Mouse (Mus musculus): ENCODE measurements at regions not wholly inside any gene's neighbourhood (a gene's known extent, or its start where the extent isn't known, plus 50 kb on each side); places are given as distances from the start of the nearest gene placed in this dataset.

GRCm38 (mm10) chr2:128312659-128313581, 187.1 kb downstream of the Bcl2l11 start:
- peaks cover 20% of the 10 kb centered on the region for H3K4me1 ChIP-seq
- peaks cover 37% of the 10 kb centered on the region for H3K27me3 ChIP-seq
- H3K27ac ChIP-seq, result no peak overlapping the region
- H3K4me2 ChIP-seq, result peak overlapping the region; percentile 43
- 0 out of 2 replicates have a peak, but pooled peaks have one; percentile 57 for ATAC-seq (ENCODE audit: low FRiP score)
- H3K9me3 ChIP-seq, result no peaks in the 10 kb centered on the region
- WGBS, result 59% methylated on average over 12 of the region's 12 CpGs
- no peak overlapping the region for H3K9ac ChIP-seq
- peak overlapping the region; percentile 17; the same call in 1 of the 2 replicates for H3K4me3 ChIP-seq (replicated peaks)
- H3K36me3 ChIP-seq (replicated peaks), result no peaks in the 10 kb centered on the region

GRCm38 (mm10) chr2:128313582-128313918, 187.7 kb downstream of the Bcl2l11 start:
- H3K27ac ChIP-seq, result no peak overlapping the region
- ATAC-seq (ENCODE audit: low FRiP score), result no peak
- no peak overlapping the region for H3K4me3 ChIP-seq (replicated peaks)
- H3K9me3 ChIP-seq, result no peaks in the 10 kb centered on the region
- WGBS, result 54% methylated on average over 2 of the region's 2 CpGs
- peaks cover 35% of the 10 kb centered on the region for H3K27me3 ChIP-seq
- no peak overlapping the region for H3K9ac ChIP-seq
- H3K4me1 ChIP-seq, result peaks cover 20% of the 10 kb centered on the region
- no peaks in the 10 kb centered on the region for H3K36me3 ChIP-seq (replicated peaks)
- H3K4me2 ChIP-seq, result no peak overlapping the region

DNA sequence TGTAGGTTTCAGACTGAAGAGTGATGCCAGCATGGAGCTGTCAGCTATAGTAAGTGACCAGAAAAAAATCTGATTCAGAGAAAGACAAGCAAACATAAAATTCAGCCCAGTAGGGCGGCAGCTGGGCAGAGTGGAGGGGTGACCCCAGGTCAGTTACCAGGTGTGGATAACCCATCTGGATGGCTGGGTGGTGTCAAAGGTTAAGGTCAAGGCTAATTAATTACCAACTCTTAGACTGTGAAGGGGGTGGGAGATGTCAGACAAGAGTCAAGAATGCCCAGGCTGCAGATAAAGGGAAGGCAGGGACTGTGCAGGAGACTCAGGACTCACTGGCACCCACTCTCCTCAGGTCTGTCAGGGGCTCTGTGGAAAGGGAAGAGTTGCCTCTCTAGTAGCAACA, 188.1 kb downstream of the Bcl2l11 start:
- Histone ChIP-seq H3K9me3 (no peaks in the 10 kb centered on the region), H3K4me1 (peaks cover 20% of the 10 kb centered on the region), H3K4me2 (no peak overlapping the region), H3K36me3 (replicated peaks) (no peaks in the 10 kb centered on the region), H3K9ac (no peak overlapping the region), H3K4me3 (replicated peaks) (no peak overlapping the region), H3K27ac (no peak overlapping the region), H3K27me3 (peaks cover 36% of the 10 kb centered on the region)
- WGBS, result 68% methylated on average over 1 of the region's 1 CpGs
- ATAC-seq (ENCODE audit: low FRiP score), result no peak

DNA sequence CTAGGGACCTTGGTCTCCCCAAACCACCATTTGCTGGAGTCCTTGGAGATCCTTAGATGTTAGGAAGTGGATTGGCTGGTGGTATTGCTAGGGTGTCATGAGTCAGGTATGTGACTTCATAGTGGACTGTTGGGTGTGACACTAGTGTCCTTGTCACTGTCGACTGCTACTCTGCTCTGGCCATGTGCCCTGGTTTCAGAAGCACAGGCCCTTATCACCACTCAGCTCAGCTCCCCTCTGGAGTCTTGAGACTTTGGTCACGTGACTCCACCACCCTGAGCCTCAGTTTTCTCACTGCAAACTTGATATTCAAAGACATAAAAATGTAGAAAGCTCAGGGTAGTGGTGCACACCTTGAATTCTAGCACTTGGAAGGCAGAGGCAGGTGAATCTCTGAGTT, 190.7 kb downstream of the Bcl2l11 start:
- no peak overlapping the region for H3K4me2 ChIP-seq
- H3K9ac ChIP-seq, result no peak overlapping the region
- no peaks in the 10 kb centered on the region for H3K9me3 ChIP-seq
- no peaks in the 10 kb centered on the region for H3K36me3 ChIP-seq (replicated peaks)
- 88% methylated on average over 2 of the region's 2 CpGs for WGBS
- H3K4me1 ChIP-seq, result peaks cover 18% of the 10 kb centered on the region
- no peak overlapping the region for H3K27ac ChIP-seq
- no peak overlapping the region for H3K4me3 ChIP-seq (replicated peaks)
- ATAC-seq (ENCODE audit: low FRiP score), result no peak
- H3K27me3 ChIP-seq, result peaks cover 23% of the 10 kb centered on the region

DNA sequence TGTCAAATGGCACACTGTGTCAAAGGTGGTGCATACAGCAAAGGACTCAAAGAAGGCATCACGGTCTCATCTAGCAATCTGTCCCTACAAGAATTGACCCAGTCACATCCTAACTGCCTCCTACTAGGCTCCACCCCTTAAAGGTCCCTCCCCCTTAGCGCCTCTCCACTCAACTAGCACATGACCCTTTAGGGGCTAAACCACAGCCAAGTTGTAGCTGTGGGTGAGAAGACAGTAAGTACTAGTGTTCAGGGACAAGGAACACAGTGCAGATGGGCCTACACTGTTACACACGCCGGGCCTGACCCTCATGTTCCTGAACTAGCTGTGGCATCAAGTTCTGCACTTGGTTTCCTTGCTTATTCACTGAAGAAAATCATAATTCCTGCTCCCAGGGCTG, 192.4 kb downstream of the Bcl2l11 start:
- Histone ChIP-seq H3K4me1 (peaks cover 3% of the 10 kb centered on the region; the same call in 1 of the 2 replicates), H3K9me3 (no peaks in the 10 kb centered on the region), H3K36me3 (replicated peaks) (no peaks in the 10 kb centered on the region), H3K4me2 (no peak overlapping the region), H3K4me3 (replicated peaks) (no peak overlapping the region), H3K9ac (no peak overlapping the region), H3K27me3 (peaks cover 14% of the 10 kb centered on the region), H3K27ac (no peak overlapping the region)
- WGBS, result 84% methylated on average over 4 of the region's 4 CpGs
- no peak for ATAC-seq (ENCODE audit: low FRiP score)

DNA sequence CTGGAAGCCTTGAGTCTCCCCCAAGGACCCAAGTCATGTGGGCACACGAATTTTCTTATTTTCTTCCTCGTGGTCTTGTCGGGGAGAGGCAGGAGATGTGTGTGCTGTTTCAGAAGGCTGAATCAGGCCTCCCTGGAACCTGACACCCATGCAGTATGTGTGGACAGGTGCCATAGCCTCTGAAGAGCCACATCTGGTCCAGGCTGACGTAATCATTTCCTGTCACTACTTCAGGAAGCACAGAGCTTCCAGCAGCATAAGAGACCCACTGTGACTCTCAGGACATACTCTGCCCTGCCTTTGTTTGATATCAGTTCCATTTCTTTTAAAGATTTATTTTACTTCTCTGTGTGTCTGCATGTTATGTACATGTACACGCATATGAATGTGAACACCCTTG, 193.1 kb downstream of the Bcl2l11 start:
- 83% methylated on average over 5 of the region's 5 CpGs for WGBS
- Histone ChIP-seq H3K4me2 (no peak overlapping the region), H3K4me3 (replicated peaks) (no peak overlapping the region), H3K27ac (no peak overlapping the region), H3K27me3 (peaks cover 7% of the 10 kb centered on the region; the same call in 1 of the 2 replicates), H3K4me1 (peaks cover 2% of the 10 kb centered on the region; the same call in 1 of the 2 replicates), H3K36me3 (replicated peaks) (no peaks in the 10 kb centered on the region), H3K9me3 (no peaks in the 10 kb centered on the region), H3K9ac (no peak overlapping the region)
- no peak for ATAC-seq (ENCODE audit: low FRiP score)

DNA sequence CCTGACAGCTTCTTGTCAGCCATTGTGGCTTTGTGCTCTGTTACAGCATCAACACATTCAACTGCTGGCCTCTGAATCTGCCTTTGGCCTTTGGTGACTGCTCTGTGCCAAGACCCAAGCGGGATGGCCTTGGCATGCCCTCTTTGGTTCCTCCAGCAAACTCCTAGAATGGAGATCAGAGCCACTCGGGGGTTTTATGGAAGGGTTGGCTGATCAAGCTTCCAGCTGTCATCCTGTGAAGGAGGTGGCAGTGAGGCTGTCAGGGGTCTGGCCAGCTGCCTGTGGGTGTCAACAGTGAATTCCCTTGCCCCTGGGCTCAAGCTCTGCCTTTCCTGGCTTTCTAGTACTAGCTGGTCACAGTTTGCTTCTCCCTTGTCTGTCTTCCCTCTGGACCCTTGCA, 195.6 kb downstream of the Bcl2l11 start:
- no peaks in the 10 kb centered on the region for H3K9me3 ChIP-seq
- H3K4me3 ChIP-seq (replicated peaks), result no peak overlapping the region
- H3K36me3 ChIP-seq (replicated peaks), result no peaks in the 10 kb centered on the region
- H3K4me2 ChIP-seq, result no peak overlapping the region
- peaks cover 16% of the 10 kb centered on the region for H3K4me1 ChIP-seq
- H3K27ac ChIP-seq, result no peak overlapping the region
- H3K9ac ChIP-seq, result no peak overlapping the region
- 87% methylated on average over 2 of the region's 2 CpGs for WGBS
- H3K27me3 ChIP-seq, result peaks cover 10% of the 10 kb centered on the region; the same call in 1 of the 2 replicates
- no peak for ATAC-seq (ENCODE audit: low FRiP score)

DNA sequence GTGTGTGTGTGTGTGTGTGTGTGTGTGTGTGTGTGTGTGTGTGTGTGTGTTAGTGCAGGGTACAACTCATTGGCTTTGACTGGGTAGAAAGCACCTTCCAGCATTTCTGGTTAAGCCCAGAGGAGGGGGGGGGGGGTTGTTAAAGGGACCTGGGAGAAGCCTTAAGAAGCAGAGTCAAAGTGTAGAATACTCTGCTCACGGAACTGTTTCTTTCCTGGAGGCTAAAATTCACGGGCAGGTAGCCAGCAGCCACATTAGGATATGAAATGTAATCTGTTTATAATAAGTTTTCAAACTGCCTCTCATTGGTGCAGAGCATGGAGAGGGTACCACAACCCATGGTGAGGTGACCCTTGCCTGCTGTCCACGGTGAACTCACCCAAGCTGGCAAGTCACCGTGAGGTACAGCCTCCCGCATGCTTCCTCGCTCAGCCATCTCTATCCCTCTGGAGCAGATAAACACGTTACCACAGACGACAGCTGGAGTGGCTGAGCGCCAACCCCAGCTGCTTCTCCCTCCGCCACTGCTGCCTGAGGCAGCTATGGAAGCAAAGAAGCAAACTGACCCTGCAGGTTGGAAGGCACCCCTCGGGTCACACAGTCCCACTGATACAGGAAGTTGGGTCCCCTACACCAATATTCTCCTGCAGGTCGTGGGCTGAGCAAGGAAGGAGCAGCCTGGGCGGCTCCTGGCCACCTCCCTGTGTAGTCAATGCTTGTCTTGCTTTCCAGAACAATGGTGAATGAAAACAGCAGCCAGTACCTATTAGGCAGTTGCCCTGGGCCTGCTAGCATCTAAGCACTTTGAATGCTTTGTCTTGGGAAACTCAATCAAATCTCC, 198.6 kb downstream of the Bcl2l11 start:
- WGBS, result 51% methylated on average over 13 of the region's 13 CpGs
- Histone ChIP-seq H3K27me3 (peaks cover 3% of the 10 kb centered on the region; the same call in 1 of the 2 replicates), H3K4me3 (replicated peaks) (no peak overlapping the region), H3K9me3 (no peaks in the 10 kb centered on the region), H3K36me3 (replicated peaks) (no peaks in the 10 kb centered on the region), H3K4me2 (no peak overlapping the region), H3K9ac (no peak overlapping the region), H3K27ac (peak overlapping the region; percentile 46; the same call in 1 of the 2 replicates), H3K4me1 (peaks cover 21% of the 10 kb centered on the region)
- peak; percentile 33; the same call in 1 of the 2 replicates for ATAC-seq (ENCODE audit: low FRiP score)

- Histone ChIP-seq H3K4me2 (no peak overlapping the region), H3K4me3 (replicated peaks) (no peak overlapping the region), H3K27ac (0 out of 2 replicates have a peak overlapping the region, but pooled peaks have one; percentile 46), H3K9ac (no peak overlapping the region), H3K9me3 (no peaks in the 10 kb centered on the region), H3K4me1 (peaks cover 21% of the 10 kb centered on the region), H3K27me3 (peaks cover 7% of the 10 kb centered on the region; the same call in 1 of the 2 replicates), H3K36me3 (replicated peaks) (no peaks in the 10 kb centered on the region)
- no peak for ATAC-seq (ENCODE audit: low FRiP score)
- WGBS, result 73% methylated on average over 4 of the region's 4 CpGs
Observed at GRCm38 (mm10) chr2:128325097-128325421, 199.2 kb downstream of the Bcl2l11 start.

DNA sequence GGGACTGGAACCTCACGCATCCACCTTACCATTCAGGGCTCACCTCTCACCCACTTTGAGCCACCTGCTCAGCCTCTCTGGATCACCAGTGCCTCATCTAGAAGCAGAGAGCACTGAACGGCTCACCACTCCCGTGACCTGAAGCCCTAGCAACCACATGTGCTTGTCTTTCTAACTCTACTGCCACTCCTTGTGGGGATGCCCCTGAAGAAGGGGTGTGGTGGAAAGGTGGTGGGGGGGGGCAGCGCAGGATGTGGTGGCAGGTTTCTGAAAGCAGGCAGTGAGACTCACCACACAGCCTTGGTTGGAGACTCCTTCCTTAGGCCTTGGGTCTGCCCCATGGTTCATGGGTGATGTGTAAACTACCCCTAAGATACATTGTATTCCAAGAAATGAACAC, 199.6 kb downstream of the Bcl2l11 start:
- H3K9ac ChIP-seq, result no peak overlapping the region
- ATAC-seq (ENCODE audit: low FRiP score), result no peak
- H3K27me3 ChIP-seq, result peaks cover 11% of the 10 kb centered on the region
- H3K4me1 ChIP-seq, result peaks cover 21% of the 10 kb centered on the region
- H3K4me3 ChIP-seq (replicated peaks), result no peak overlapping the region
- no peaks in the 10 kb centered on the region for H3K9me3 ChIP-seq
- no peak overlapping the region for H3K27ac ChIP-seq
- H3K36me3 ChIP-seq (replicated peaks), result no peaks in the 10 kb centered on the region
- no peak overlapping the region for H3K4me2 ChIP-seq
- 90% methylated on average over 4 of the region's 4 CpGs for WGBS

DNA sequence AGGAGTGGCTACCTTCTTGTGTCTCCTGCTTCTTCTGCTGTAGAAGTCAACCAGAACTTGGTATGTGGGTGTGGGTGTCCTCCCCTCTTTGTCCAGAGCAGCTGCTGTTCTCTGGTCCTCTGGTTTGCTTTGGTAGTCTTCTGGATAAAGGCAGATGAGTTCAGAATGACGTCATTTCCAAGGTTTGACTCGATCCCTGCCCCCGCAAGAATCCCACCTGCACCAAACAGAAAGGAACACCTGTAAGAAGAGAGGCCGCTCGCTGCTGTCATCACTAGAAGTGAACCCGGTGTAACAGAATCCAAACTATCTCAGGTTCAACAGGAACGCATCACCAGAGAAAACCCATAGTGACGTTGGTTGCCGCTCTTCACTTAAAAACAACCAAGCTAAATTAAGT, 205.0 kb downstream of the Bcl2l11 start:
- Histone ChIP-seq H3K27ac (no peak overlapping the region), H3K4me2 (0 out of 2 replicates have a peak overlapping the region, but pooled peaks have one; percentile 17), H3K4me3 (replicated peaks) (no peak overlapping the region), H3K4me1 (peaks cover 30% of the 10 kb centered on the region), H3K36me3 (replicated peaks) (no peaks in the 10 kb centered on the region), H3K27me3 (peaks cover 45% of the 10 kb centered on the region), H3K9ac (no peak overlapping the region), H3K9me3 (no peaks in the 10 kb centered on the region)
- WGBS, result 68% methylated on average over 9 of the region's 9 CpGs
- ATAC-seq (ENCODE audit: low FRiP score), result peak; percentile 24; the same call in 1 of the 2 replicates

DNA sequence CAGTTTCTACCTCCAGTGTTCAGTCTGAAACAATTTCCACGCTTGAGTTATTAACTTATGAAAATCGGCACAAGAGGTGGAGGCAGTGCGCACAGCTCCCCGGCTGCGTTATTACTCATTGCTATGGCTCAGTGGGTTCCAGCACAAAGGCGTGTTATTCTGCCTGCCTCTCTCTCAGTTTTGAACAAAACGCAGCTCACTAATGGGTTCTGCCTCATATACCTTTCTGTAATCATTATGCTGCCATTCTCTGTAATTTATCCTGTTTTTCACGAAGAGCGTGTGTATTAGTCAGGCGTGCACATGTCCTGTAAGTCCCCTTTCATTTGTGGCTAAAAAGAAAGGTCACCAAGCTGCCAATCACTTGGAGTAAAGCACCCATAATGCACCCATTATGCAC, 205.4 kb downstream of the Bcl2l11 start:
- no peak overlapping the region for H3K9ac ChIP-seq

More for the DNA sequence above, 205.4 kb downstream of the Bcl2l11 start:
- ATAC-seq (ENCODE audit: low FRiP score), result peak; percentile 87
- Histone ChIP-seq H3K9me3 (no peaks in the 10 kb centered on the region), H3K27ac (no peak overlapping the region), H3K36me3 (replicated peaks) (no peaks in the 10 kb centered on the region), H3K4me3 (replicated peaks) (no peak overlapping the region), H3K4me2 (peak overlapping the region; percentile 32; the same call in 1 of the 2 replicates), H3K4me1 (peaks cover 30% of the 10 kb centered on the region), H3K27me3 (peaks cover 48% of the 10 kb centered on the region)
- WGBS, result 12% methylated on average over 10 of the region's 10 CpGs

Data from forebrain, embryonic 12.5 days (tissue).